Mouse (Mus musculus) C2C12 (cell line): ENCODE measurements around the gene Ccdc180. TPM values are rescaled to one million over a fixed set of nuclear protein-coding genes. Genes with fewer than 3 reads are reported as not detected.

Experiments used
- H3K27me3 ChIP-seq: one replicate; pipeline ENCODE4 v1.6.1; 2011; ENCODE audit not compliant: control insufficient read depth, insufficient read depth, insufficient read length
- H3K36me3 ChIP-seq: one replicate; pipeline ENCODE4 v1.6.1; 2011; ENCODE audit not compliant: control insufficient read depth, insufficient read depth
- H3K4me3 ChIP-seq: one replicate; pipeline ENCODE4 v1.5.1; 2011; ENCODE audit warnings: mild to moderate bottlenecking, control low read depth; ENCODE audit not compliant: poor library complexity, insufficient read depth, severe bottlenecking
- H3K79me2 ChIP-seq: one replicate; pipeline ENCODE4 v1.6.1; 2011; ENCODE audit not compliant: control insufficient read depth, insufficient read depth
- H3K79me3 ChIP-seq: one replicate; pipeline ENCODE4 v1.6.1; 2011; ENCODE audit warnings: low read depth, control low read depth
- H3ac ChIP-seq: one replicate; pipeline ENCODE3; 2011; ENCODE audit warnings: low read depth; ENCODE audit not compliant: control insufficient read depth, insufficient read length
- CEBPB ChIP-seq: IDR thresholded peaks from one replicate; pipeline ENCODE4 v1.6.1; 2011; ENCODE audit warnings: low read depth, mild to moderate bottlenecking, control low read depth, moderate library complexity
- CTCF ChIP-seq: IDR thresholded peaks from one replicate; pipeline ENCODE4 v1.5.1; 2011; ENCODE audit not compliant: control insufficient read depth, insufficient read depth, insufficient read length
- FOSL1 ChIP-seq: IDR thresholded peaks from one replicate; pipeline ENCODE4 v1.8.0; 2011; ENCODE audit warnings: mild to moderate bottlenecking, low read length; ENCODE audit not compliant: poor library complexity, insufficient read depth, severe bottlenecking
- MAX ChIP-seq: IDR thresholded peaks from one replicate; pipeline ENCODE4 v1.6.1; 2011; ENCODE audit warnings: mild to moderate bottlenecking, control low read depth
- MYOD1 ChIP-seq: IDR thresholded peaks from one replicate; pipeline ENCODE4 v1.6.1; 2011; ENCODE audit warnings: low read depth; ENCODE audit not compliant: control insufficient read depth, insufficient read length
- MYOG ChIP-seq: IDR thresholded peaks from one replicate; pipeline ENCODE4 v1.6.1; 2011; ENCODE audit not compliant: control insufficient read depth, insufficient read length; ENCODE audit errors: extremely low read depth
- USF1 ChIP-seq: IDR thresholded peaks from one replicate; pipeline ENCODE4 v1.6.1; 2011; ENCODE audit warnings: low read depth, mild to moderate bottlenecking, control low read depth, moderate library complexity
- long read RNA-seq, 2 experiments: library from polyadenylated mRNA; unstranded; transcript quantifications; one replicate each; pipeline ENCODE4 v2.0.0; 2019 to 2020
- polyA plus RNA-seq: library from polyadenylated mRNA; unstranded; fragments of >200 nt; fragmentation: generic; extraction: Trizol; gene quantifications from one replicate; pipeline ENCODE4 v1.2.1, GENCODE M21; 2012; ENCODE audit warnings: missing spikeins

Gene Ccdc180
- 0.08 TPM for polyA plus RNA-seq
- long read RNA-seq, experiment 1: 0 reads
- long read RNA-seq, experiment 2: 0 reads

DNA sequence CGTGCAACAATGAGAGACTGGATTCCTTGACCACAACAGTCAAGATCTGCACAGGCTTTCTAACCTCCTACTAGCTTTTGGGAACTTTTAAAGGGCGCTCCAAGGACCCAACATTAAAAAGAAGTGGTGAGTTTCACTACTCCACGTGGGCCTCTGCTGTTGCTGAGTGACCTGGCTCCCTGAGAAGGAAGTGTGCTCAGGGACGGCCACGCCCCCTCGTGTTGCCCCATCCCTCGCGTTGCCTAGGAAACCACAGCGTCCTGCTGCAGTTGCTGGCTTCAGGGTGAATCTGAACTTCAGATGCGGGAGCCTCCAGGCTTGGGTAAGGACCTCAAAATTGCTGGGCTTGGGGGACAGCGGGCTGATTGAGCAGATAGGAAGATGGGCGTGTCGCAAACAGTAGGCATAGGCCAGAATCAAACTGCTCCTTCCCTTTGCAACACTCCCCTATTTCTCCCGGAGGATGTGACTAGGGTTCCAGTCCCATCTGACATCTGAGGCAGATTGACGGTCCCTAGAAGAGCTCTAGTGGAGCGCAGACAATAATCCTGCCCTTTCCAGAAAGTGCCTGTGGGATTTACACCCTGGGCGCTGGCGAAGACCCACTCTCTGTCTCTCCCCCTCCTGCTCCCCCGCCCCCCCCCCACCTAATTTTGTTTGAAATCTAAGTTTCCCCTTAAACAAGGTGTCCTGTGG, at the start of gene Ccdc180:
TSS of gene Ccdc180 (plus strand) at position 238 of the 696 bp plus-strand sequence.
- Histone ChIP-seq H3ac (no peak within 1 kb of the TSS), H3K79me2 (no peaks in the 10 kb centered on the region), H3K4me3 (no peak within 1 kb of the TSS)

DNA sequence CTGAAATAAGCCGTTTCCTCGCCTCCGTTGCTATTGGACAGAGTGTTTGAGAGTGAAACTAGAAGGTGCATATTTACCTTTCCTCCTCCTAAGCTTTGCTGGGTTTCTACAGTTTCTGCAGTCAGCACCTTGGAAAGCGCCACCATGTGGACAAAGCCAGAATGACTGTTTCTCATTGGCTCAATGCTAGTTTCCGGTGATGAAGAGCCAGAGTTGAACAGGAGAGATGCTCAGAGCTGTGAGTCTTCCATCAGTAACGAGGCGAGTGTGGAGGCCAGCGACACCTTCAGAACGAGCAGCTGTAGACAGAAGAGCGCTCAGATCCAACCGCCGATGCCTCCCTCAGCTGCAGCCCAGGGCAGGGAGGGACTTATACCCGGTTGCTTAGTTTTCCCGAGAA, 45.7 kb upstream of the Ccdc180 start:
- Histone ChIP-seq H3K4me3 (no peak overlapping the region), H3K36me3 (no peaks in the 10 kb centered on the region), H3K79me2 (no peaks in the 10 kb centered on the region), H3K79me3 (no peaks in the 10 kb centered on the region), H3ac (no peak overlapping the region), H3K27me3 (peaks cover 29% of the 10 kb centered on the region)
- TF ChIP-seq MYOG (no peak), FOSL1 (no peak), MAX (no peak), CTCF (no peak), MYOD1 (no peak), USF1 (no peak), CEBPB (no peak)

More for the DNA sequence above, at the start of gene Ccdc180:
- Histone ChIP-seq H3K79me3 (no peaks in the 10 kb centered on the region), H3K36me3 (no peaks in the 10 kb centered on the region), H3K27me3 (peaks cover 37% of the 10 kb centered on the region)
- TF ChIP-seq CTCF (no peak), USF1 (no peak), FOSL1 (no peak), MAX (no peak), MYOG (no peak), MYOD1 (no peak), CEBPB (no peak)

DNA sequence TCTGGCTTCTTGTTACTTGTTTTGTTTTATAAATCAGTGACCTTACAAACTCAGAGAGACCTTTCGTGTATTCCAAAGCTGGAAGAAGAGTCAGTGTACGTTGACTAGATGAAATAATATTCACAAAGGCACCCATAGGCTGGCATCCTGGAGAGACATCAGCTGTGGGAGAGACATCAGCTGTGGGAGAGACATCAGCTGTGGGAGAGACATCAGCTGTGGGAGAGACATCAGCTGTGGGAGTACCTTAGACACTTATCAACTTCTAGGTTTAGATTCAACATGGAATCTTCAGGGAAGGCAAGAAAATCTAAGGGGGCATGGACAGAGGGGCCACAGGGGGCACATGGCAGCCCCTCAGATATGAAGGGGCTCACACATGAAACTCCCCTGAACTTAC, 43.8 kb upstream of the Ccdc180 start:
- Histone ChIP-seq H3K79me3 (no peaks in the 10 kb centered on the region), H3K36me3 (no peaks in the 10 kb centered on the region), H3K79me2 (no peaks in the 10 kb centered on the region), H3ac (no peak overlapping the region), H3K4me3 (no peak overlapping the region), H3K27me3 (peaks cover 46% of the 10 kb centered on the region)
- TF ChIP-seq USF1: no peak

DNA sequence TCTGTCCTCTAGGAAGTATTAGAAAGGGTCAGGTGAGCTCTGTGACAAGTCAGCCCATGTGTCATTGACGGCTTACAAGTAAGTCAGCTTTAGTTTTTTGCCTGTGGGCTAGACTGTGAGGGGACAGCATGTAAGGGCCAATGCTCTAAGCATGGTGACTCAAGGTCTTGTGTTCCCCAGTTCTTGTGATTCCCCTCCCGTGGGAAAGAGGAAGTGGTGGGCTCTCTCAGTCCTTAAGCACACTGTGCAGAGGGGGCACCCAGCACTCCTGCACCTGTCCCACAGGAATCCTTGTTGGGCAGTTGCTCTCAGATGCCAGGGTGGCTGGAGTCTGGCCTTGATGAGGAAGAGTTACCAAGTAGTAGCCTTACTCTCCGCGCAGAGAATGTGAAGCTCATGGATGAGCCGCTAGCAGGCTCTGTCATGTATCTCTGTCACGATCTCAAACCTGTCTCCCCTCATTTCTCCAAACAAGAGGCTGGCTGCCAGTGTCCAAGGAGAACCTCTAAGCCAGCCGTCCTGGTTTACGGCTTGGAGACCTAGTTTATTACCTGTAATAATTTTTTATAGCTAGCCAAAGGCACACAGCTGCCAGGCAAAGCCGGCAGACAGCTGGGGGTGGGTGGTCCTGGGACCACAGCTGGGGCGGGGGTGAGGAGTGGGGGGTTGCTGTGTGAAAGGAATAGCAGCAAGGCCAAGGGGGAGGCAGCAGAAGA, 41.8 kb upstream of the Ccdc180 start, which contains the start of gene Stra6l:
TSS of gene Stra6l (plus strand) at position 556 of the 716 bp plus-strand sequence.
- TF ChIP-seq CEBPB (no peak), FOSL1 (no peak), MYOG (no peak)
- H3K36me3 ChIP-seq: no peaks in the 10 kb centered on the region
- peaks cover 48% of the 10 kb centered on the region for H3K27me3 ChIP-seq
- H3K79me3 ChIP-seq: no peaks in the 10 kb centered on the region
- H3K4me3 ChIP-seq: no peak within 1 kb of the TSS
- H3ac ChIP-seq: no peak within 1 kb of the TSS
- no peaks in the 10 kb centered on the region for H3K79me2 ChIP-seq

DNA sequence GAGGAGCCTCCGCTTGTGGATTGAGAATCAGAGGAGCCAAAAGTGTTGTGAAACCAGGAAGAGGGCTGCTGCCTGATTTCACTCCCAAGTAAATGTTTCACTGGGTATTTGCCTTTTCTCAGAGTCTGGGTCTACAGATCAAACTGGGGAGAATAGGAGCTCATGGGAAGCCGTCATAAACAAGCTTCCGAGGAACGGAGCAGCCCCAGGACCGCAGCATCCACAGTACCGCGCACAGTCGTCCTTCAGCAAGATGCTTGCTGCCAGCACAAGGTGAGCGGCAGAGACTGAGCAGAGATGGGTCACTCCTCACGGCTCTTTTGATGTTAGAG, 41.3 kb upstream of the Ccdc180 start:
- no peak overlapping the region for H3K4me3 ChIP-seq
- no peaks in the 10 kb centered on the region for H3K79me3 ChIP-seq
- H3K79me2 ChIP-seq: no peaks in the 10 kb centered on the region
- peaks cover 50% of the 10 kb centered on the region for H3K27me3 ChIP-seq
- no peaks in the 10 kb centered on the region for H3K36me3 ChIP-seq
- TF ChIP-seq CEBPB (no peak), FOSL1 (no peak), MAX (no peak), MYOD1 (no peak), CTCF (no peak), MYOG (no peak), USF1 (no peak)
- H3ac ChIP-seq: no peak overlapping the region

DNA sequence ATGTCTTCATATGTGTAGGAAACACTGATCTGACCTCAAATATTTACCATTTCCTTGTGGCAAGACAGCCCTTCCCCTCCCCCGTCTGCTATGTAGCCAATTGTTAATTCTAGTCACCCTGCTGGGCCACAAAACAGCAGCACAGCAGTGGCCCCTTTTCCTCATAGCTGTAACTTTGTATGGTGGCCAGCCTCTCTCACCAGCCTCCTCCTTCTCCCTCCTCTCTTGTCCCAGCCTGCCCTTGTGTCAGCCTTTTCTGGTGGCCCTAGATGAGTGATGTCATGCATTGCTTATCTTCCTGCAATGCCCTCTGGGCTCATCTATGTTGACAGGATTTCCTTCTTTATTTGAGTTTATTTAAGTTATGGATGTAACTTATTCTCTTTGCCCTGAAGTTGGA, 40.7 kb upstream of the Ccdc180 start:
- no peaks in the 10 kb centered on the region for H3K79me2 ChIP-seq
- TF ChIP-seq FOSL1 (no peak), CEBPB (no peak), USF1 (no peak), CTCF (no peak), MYOG (no peak), MYOD1 (no peak), MAX (no peak)
- no peaks in the 10 kb centered on the region for H3K36me3 ChIP-seq
- no peak overlapping the region for H3K4me3 ChIP-seq
- no peak overlapping the region for H3ac ChIP-seq
- H3K27me3 ChIP-seq: peaks cover 48% of the 10 kb centered on the region
- no peaks in the 10 kb centered on the region for H3K79me3 ChIP-seq
